Mouse (Mus musculus) right cerebral cortex, adult 2 months (tissue): ENCODE measurements around the gene Mettl11b.
"Not testable (repeated sequence)": the region's sequence is repeated elsewhere in the genome, so short reads cannot be mapped to it uniquely, and the experiment has no call there.

Experiments used
- DNase-seq, 2 experiments: peaks; one replicate each; pipeline ENCODE4 v3.0.0; 2021 to 2022; ENCODE audit warnings: low spot score in 2 of 2

Gene Mettl11b

GRCm38 (mm10) chr1:163725106-163725759, at the start of gene Mettl11b:
Mettl11b (minus strand) TSS chr1:163725232.
- peak in 1 of 2 experiments; percentile 10 for DNase-seq

DNA sequence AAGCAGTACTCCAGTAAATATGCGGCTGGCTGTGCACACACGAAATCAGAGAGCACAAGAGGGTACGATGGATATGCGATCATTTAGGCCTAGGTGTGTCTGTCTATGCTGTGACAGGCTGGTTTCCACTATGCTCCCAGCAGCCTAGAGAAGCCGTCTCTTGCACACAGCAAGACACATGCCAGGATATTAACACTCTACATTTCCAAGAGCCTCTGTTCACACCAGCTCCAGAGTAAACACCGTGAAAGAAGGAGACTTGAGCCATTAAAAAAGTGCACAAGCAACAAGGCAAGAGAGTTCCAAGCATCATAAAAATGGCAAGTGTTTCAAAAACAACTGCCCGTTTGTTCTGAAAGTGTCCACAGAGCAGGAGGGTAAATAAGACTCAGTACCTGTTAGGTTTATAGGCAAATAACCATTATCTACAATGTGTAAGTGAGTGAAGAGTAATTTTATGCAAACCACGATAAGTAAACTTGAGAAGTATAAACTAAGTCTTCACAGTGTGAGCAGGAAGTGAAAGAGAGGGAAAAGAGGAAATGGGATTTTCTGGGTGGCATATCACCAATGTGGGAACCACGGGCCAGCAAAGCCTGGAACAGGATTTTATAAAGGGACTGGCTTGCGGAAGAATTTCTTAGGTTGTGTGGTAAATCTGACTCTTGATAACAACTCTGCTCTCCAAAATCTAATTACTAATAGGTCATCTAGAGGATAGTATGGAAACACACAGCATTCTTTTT, 32.6 kb upstream of the Mettl11b start:
- DNase-seq = no peak

DNA sequence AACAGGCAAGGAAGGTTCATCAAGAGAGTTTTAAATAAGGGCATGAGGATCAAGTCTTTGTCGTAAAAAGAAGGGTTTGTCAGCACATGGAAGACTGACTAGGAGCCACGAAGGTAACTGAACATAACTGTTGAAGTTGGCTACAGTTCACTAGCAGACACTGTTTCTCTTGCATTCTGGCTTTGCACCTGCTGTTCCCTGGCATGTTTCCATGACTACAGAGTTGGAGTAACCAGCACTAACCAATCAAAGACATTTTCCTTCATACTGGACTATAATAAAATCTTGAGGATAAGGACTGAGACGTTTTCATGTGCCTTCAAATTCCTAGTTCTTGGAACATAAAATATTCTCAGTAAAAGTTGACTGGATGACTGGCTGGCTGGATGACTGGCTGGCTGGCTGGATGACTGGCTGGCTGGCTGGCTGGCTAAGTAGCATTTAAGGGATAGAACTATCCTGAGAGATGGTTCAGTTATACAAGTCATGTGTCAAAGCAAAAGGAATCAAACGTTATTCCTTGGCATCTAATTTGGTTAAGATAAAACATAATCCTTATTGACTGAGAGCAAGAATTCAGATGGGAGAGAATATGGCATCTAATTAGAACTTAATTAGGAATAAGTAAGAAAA, 26.4 kb upstream of the Mettl11b start:
- DNase-seq = no peak

- DNase-seq = no peak
These were observed 12.2 kb upstream of the Mettl11b start for GRCm38 (mm10) chr1:163737239-163737533.

DNA sequence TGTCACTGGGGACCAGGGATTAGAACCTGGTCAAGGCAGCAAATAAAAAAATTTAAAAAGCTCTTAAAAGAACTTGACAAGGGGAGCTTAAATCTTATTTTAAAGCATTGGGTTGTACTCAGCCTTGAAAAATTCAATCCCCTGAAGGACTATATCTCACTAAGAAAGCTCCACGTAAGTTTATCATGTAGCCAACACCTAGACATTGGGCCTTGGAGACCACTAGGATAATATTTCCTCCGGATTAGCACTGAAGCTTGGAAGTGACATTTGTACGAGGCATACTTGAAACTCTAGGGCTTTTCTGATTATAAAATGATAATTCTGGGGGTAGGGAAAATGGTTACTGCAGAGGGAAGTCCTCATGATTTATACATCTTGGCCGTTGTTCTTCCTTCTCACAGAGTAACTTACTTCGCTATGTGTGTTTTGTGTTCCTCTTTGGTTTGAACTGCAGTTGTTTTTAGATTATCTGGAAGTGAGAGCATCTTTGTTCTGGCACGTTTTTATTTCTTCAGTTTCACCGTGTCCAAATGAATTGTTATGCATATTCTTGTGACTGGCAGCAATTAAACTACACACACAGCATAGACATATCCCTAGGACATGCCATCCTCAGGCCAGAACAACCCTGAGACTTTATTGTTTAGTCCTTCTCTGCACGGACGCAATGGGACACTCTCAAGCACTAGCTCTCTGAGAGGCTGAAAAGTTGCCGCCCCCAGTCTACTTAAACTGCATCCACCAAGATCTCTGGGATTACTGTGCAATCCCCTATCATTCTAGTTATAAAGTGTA, 11.6 kb upstream of the Mettl11b start:
- no peak for DNase-seq

DNA sequence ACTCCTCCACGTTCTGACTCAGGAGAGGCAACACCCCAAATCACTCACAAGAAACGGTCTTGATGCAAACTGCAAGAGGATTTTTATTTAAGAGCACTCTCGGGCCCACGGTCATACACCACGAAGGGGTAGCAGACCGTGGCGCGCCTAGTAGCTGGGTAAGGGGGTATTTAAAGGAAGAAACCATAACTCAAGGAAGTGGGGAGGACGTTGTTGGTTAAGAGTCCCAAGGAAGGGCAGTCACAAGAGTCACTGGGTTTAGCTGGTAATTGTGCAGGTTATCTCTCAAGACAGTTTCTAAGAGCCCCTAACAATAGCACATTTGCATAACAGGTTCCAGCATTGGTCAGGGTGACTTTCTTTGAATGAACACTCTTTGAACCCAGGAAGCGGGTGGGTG, 6.1 kb upstream of the Mettl11b start:
- not testable (repeated sequence) for DNase-seq

- no peak for DNase-seq
These were observed 1.1 kb downstream of the Mettl11b start for GRCm38 (mm10) chr1:163723913-163724312.

DNA sequence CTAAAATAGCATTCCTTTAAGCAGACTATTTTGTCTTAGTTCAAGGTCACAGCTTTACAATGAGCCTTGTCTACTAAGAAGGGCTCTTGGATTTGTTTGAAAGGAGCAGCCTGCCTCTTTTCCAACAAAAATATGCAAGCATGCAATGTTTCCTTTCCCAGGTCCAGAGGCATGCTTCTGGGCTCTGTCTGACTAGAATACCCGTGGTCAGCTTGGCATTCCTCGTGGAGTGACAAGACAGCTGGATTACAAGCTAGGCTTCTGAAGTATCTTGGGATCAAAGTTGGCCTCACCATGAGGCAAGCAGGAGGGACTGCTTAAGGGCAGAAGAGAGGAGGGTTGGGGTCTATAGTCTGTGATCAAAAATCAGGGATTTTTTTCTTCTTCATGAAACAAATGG, 16.4 kb downstream of the Mettl11b start:
- DNase-seq = no peak

DNA sequence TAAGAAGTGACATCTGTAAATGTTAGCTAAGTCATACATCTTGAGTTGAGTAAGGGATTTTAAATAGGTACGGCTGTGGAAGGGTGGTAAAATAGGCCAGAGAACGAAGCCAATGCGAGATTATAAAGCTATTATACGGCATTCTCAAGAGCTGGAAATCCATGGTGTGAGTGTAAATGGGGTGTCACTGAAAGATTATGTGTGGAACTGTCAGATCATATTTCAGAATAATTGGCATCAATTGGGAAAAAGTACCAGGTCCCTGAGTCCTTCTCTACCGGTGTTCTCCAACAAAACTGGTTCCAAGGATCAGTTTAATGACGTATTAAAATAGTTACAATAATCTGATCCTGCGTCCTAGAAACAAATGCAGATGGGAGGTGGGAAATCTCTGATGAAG, 24.5 kb downstream of the Mettl11b start:
- no peak for DNase-seq

DNA sequence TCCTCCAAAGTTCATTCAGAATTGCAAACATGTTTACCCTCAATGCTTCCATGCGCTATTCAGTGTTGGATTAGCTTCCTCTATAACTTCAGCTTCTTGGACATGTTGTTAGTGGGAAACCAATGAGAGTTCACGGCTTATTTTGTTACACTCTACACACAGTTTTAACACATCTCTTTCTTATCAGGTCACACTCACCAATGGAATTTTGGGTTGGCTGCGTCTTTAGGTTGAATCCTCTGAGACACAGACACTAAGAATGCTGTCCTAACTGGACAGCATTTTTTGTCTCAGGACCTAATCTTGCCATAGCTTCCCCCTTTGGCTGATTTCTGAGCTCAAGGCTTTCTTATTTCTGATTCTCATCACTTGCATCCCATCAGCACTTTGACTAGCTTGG, 25.3 kb downstream of the Mettl11b start:
- DNase-seq = no peak

- DNase-seq = no peak
These were observed 33.2 kb downstream of the Mettl11b start for GRCm38 (mm10) chr1:163691860-163692259.

DNA sequence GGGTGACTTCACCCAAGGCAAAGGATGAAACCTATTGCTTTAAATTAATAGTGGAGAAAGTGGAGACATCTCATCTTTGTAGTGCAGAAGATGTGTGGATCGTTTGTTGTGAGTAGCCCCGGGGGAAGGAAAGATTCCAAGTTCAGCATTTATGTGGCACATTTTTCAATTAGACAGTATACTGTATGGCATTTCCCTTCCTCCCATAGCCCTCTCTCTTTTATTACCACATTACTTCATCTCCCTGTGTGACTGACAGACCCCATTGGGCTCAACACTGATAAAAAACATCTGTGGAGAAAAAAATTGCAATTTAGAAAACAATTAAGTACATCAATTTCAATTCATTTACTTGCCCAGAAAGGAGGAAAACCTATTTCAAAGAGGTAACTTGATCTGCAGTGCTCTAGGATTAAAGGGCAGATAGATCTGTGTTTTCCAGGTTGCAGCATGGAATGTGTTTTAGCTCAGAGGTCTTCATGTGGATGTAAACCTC, 42.0 kb downstream of the Mettl11b start:
- no peak for DNase-seq

DNA sequence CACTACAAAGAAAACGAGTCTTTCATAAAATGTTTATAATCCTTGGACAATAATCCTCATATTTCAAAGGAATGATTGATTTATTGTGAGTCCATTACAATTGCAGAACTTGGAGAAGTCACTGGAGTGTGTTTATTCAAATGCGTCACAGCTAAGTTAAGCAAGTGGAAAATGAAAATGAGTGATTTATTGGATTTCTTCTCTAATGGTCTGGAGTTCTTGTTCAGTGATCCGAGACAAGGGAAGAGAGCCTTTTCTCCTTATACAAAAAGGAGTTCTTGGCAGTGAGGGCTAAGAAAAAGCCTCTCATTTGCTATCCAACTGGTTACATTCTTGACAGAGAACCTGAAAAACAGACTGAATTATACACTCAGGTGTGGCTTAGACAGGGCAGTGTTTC, 42.9 kb downstream of the Mettl11b start:
- DNase-seq = no peak

DNA sequence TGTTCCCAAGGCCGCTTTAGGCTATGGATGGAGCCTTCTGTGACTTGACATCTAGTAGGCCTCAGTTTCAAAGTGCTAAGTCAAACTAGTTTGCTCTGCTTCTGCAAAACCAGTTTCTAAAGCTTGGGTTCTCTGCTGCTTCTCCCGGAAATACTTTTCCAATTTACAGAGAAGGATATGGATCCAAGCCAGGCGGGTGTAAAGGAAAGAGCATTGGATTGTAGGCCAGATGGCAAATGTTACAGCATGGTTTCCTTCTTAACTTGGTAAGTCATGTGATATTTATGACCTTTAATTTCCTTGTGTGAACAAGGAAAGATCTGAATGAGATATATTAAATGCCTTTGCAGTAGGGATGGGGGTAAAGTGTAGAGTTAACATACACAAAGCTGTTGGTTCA, 52.2 kb downstream of the Mettl11b start:
- no peak for DNase-seq

GRCm38 (mm10) chr1:163671326-163671725, 53.7 kb downstream of the Mettl11b start:
- DNase-seq = no peak

GRCm38 (mm10) chr1:163670702-163671101, 54.3 kb downstream of the Mettl11b start:
- no peak for DNase-seq

- no peak for DNase-seq
These were observed 55.1 kb downstream of the Mettl11b start for GRCm38 (mm10) chr1:163669936-163670335.

DNA sequence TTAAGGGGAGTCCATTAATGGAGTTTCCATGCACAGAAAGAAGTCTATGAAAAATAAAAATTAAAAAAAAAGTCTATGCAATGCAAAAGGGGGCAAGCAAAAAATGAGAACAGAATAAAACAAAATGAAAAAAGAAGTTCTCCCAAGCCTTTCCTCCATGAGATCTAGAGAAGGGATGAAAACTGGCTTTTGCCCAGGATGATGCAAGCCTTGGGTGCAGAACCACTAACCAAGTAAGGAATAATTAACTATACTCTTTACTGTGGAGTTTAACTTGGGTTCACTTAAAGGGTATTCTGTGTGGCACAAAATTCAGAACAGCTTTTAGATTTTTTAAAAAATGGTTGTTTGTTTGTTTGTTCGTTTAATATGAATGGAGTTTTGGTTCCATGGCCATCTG, 62.6 kb downstream of the Mettl11b start:
- no peak for DNase-seq

DNA sequence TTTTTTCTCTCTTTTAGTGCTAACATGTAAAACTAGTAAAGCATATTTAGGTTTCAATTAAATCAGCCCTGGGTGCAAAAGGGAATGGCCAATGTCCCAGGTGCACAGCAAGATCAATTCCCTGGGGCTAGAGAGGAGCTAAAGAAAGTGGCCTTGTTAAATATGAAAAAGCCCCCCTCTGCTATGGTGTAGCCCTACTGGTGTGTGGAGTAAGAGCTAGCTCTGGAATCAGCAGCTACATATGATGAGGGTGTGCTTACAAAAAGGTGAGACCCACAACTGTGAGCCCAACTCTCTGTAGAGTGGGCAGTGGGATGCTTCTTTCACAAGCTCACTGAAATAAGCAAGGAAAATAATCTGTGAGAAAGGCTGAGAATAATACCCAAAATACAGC, 66.5 kb downstream of the Mettl11b start:
- DNase-seq = no peak

GRCm38 (mm10) chr1:163657766-163658534, 67.1 kb downstream of the Mettl11b start:
- DNase-seq = no peak

DNA sequence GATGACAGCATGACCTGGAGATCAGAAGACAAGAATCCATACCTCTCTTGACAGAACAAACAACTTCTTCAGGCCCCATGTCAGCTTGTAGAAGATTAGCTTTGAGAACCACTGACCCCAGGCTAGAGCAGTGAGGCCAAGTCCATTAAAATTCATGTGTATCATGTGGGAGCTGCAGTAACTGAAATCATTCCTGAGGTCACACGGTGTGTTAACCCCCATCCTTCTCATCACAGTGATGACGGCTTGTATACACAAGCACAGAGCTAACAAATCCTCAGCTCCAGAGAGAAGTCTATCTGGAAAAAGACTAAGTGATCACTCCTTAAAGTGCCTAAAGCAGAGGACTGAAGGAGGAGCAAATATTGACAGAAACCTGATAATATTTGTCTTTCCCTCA, 68.0 kb downstream of the Mettl11b start:
- no peak for DNase-seq
